Mouse (Mus musculus): ENCODE measurements around the gene Cep250.

GRCm38 (mm10) chr2:155956134-155957059 lies at the start of gene Cep250:
- TF ChIP-seq CTCF (IDR thresholded peaks at IDR 0.05; ENCODE audit: insufficient read depth, low read length) (no peak), POLR2A (IDR thresholded peaks at IDR 0.05; ENCODE audit: borderline replicate concordance, extremely low read depth, low read depth, low read length) (peak; percentile 60)
